Mouse (Mus musculus) C2C12 (cell line): ENCODE measurements around the gene Spsb2. TPM values are rescaled to one million over a fixed set of nuclear protein-coding genes. Genes with fewer than 3 reads are reported as not detected.

Experiments
- H3K27me3 ChIP-seq: one replicate; pipeline ENCODE4 v1.6.1; 2011; ENCODE audit not compliant: control insufficient read depth, insufficient read depth, insufficient read length
- H3K36me3 ChIP-seq: one replicate; pipeline ENCODE4 v1.6.1; 2011; ENCODE audit not compliant: control insufficient read depth, insufficient read depth
- H3K4me3 ChIP-seq: one replicate; pipeline ENCODE4 v1.5.1; 2011; ENCODE audit warnings: mild to moderate bottlenecking, control low read depth; ENCODE audit not compliant: poor library complexity, insufficient read depth, severe bottlenecking
- H3K79me2 ChIP-seq: one replicate; pipeline ENCODE4 v1.6.1; 2011; ENCODE audit not compliant: control insufficient read depth, insufficient read depth
- H3K79me3 ChIP-seq: one replicate; pipeline ENCODE4 v1.6.1; 2011; ENCODE audit warnings: low read depth, control low read depth
- H3ac ChIP-seq: one replicate; pipeline ENCODE3; 2011; ENCODE audit warnings: low read depth; ENCODE audit not compliant: control insufficient read depth, insufficient read length
- CEBPB ChIP-seq: IDR thresholded peaks from one replicate; pipeline ENCODE4 v1.6.1; 2011; ENCODE audit warnings: low read depth, mild to moderate bottlenecking, control low read depth, moderate library complexity
- CTCF ChIP-seq: IDR thresholded peaks from one replicate; pipeline ENCODE4 v1.5.1; 2011; ENCODE audit not compliant: control insufficient read depth, insufficient read depth, insufficient read length
- FOSL1 ChIP-seq: IDR thresholded peaks from one replicate; pipeline ENCODE4 v1.8.0; 2011; ENCODE audit warnings: mild to moderate bottlenecking, low read length; ENCODE audit not compliant: poor library complexity, insufficient read depth, severe bottlenecking
- MAX ChIP-seq: IDR thresholded peaks from one replicate; pipeline ENCODE4 v1.6.1; 2011; ENCODE audit warnings: mild to moderate bottlenecking, control low read depth
- MYOD1 ChIP-seq: IDR thresholded peaks from one replicate; pipeline ENCODE4 v1.6.1; 2011; ENCODE audit warnings: low read depth; ENCODE audit not compliant: control insufficient read depth, insufficient read length
- MYOG ChIP-seq: IDR thresholded peaks from one replicate; pipeline ENCODE4 v1.6.1; 2011; ENCODE audit not compliant: control insufficient read depth, insufficient read length; ENCODE audit errors: extremely low read depth
- USF1 ChIP-seq: IDR thresholded peaks from one replicate; pipeline ENCODE4 v1.6.1; 2011; ENCODE audit warnings: low read depth, mild to moderate bottlenecking, control low read depth, moderate library complexity
- polyA plus RNA-seq: library from polyadenylated mRNA; unstranded; fragments of >200 nt; fragmentation: generic; extraction: Trizol; gene quantifications from one replicate; pipeline ENCODE4 v1.2.1, GENCODE M21; 2012; ENCODE audit warnings: missing spikeins

Gene Spsb2
- polyA plus RNA-seq, 1 experiment: 24.8 TPM

GRCm38 (mm10) chr6:124814858-124815774 lies 6.7 kb downstream of the Spsb2 start:
- TF ChIP-seq USF1 (no peak), MAX (no peak), MYOD1 (no peak), CTCF (no peak)
- no peak overlapping the region for H3K4me3 ChIP-seq

GRCm38 (mm10) chr6:124816611-124817010 lies 8.2 kb downstream of the Spsb2 start:
- Histone ChIP-seq H3K4me3 (no peak overlapping the region), H3ac (no peak overlapping the region), H3K79me3 (peaks cover 21% of the 10 kb centered on the region), H3K36me3 (peaks cover 75% of the 10 kb centered on the region), H3K27me3 (no peaks in the 10 kb centered on the region), H3K79me2 (peaks cover 24% of the 10 kb centered on the region)
- TF ChIP-seq MAX (no peak), CEBPB (no peak)

More at GRCm38 (mm10) chr6:124814858-124815774, 6.7 kb downstream of the Spsb2 start:
- peaks cover 26% of the 10 kb centered on the region for H3K79me3 ChIP-seq
- H3K27me3 ChIP-seq: no peaks in the 10 kb centered on the region
- H3K36me3 ChIP-seq: peaks cover 75% of the 10 kb centered on the region
- H3K79me2 ChIP-seq: peaks cover 33% of the 10 kb centered on the region
- no peak overlapping the region for H3ac ChIP-seq

- peaks cover 16% of the 10 kb centered on the region for H3K79me3 ChIP-seq
- peaks cover 75% of the 10 kb centered on the region for H3K36me3 ChIP-seq
- no peak for TF ChIP-seq MYOD1
- TF ChIP-seq FOSL1: no peak
- TF ChIP-seq CTCF: no peak
- no peak for TF ChIP-seq USF1
- TF ChIP-seq MAX: no peak
- no peak for TF ChIP-seq MYOG
- TF ChIP-seq CEBPB: no peak
- peaks cover 19% of the 10 kb centered on the region for H3K79me2 ChIP-seq
- H3K27me3 ChIP-seq: no peaks in the 10 kb centered on the region
- H3ac ChIP-seq: no peak overlapping the region
- H3K4me3 ChIP-seq: no peak overlapping the region
Measured at GRCm38 (mm10) chr6:124817125-124817524, 8.7 kb downstream of the Spsb2 start.

GRCm38 (mm10) chr6:124817563-124817962 lies 9.1 kb downstream of the Spsb2 start:
- Histone ChIP-seq H3K36me3 (peaks cover 75% of the 10 kb centered on the region), H3K79me2 (peaks cover 14% of the 10 kb centered on the region), H3ac (no peak overlapping the region), H3K4me3 (no peak overlapping the region), H3K79me3 (peaks cover 12% of the 10 kb centered on the region), H3K27me3 (no peaks in the 10 kb centered on the region)
- no peak for TF ChIP-seq FOSL1
- no peak for TF ChIP-seq USF1
- no peak for TF ChIP-seq MAX
- TF ChIP-seq CEBPB: no peak
- TF ChIP-seq MYOG: no peak
- TF ChIP-seq MYOD1: no peak
- TF ChIP-seq CTCF: no peak

- H3K27me3 ChIP-seq: no peaks in the 10 kb centered on the region
- H3K4me3 ChIP-seq: no peak overlapping the region
- TF ChIP-seq USF1 (no peak), MAX (no peak), CTCF (no peak), MYOG (no peak), CEBPB (no peak), FOSL1 (no peak), MYOD1 (no peak)
- H3K36me3 ChIP-seq: peaks cover 77% of the 10 kb centered on the region
- H3K79me3 ChIP-seq: peaks cover 8% of the 10 kb centered on the region
- H3K79me2 ChIP-seq: peaks cover 10% of the 10 kb centered on the region
- no peak overlapping the region for H3ac ChIP-seq
Measured at GRCm38 (mm10) chr6:124817971-124818370, 9.5 kb downstream of the Spsb2 start.

GRCm38 (mm10) chr6:124820891-124821290 lies 12.4 kb downstream of the Spsb2 start:
- H3K4me3 ChIP-seq: no peak overlapping the region
- peaks cover 2% of the 10 kb centered on the region for H3K79me3 ChIP-seq
- H3K27me3 ChIP-seq: no peaks in the 10 kb centered on the region
- peaks cover 95% of the 10 kb centered on the region for H3K36me3 ChIP-seq
- H3ac ChIP-seq: no peak overlapping the region
- TF ChIP-seq CEBPB (no peak), FOSL1 (no peak), CTCF (no peak), MYOD1 (no peak), MYOG (no peak), MAX (no peak), USF1 (no peak)
- peaks cover 11% of the 10 kb centered on the region for H3K79me2 ChIP-seq
